Mouse (Mus musculus) MEL (cell line): Measurements from ENCODE around the gene Gtpbp2. TPM values are rescaled to one million over a fixed set of nuclear protein-coding genes. Genes with fewer than 3 reads are reported as not detected.

Experiments
- DNase-seq: peaks from one replicate; pipeline ENCODE4 v3.0.0; 2011; ENCODE audit warnings: low read depth, low spot score
- H3K27ac ChIP-seq: 2 replicates; pipeline ENCODE4 v1.5.1; 2012; ENCODE audit warnings: low read depth, mild to moderate bottlenecking, control low read depth, low read length, moderate library complexity; ENCODE audit not compliant: control insufficient read depth
- H3K27me3 ChIP-seq, 2 experiments: fragments of 150-350 bp in 1 of 2; sonication (generic) in 1 of 2; 2 replicates each; pipeline ENCODE4 v1.6.1; 2012; ENCODE audit warnings: low read length in 2 of 2, mild to moderate bottlenecking in 2 of 2, improper control_type of control experiment in 1 of 2, moderate library complexity in 1 of 2; ENCODE audit not compliant: insufficient read depth in 2 of 2, control insufficient read depth in 1 of 2
- H3K36me3 ChIP-seq, 2 experiments: 2 replicates each; pipeline ENCODE4 v1.6.1; 2012 to 2014; ENCODE audit warnings: low read length in 2 of 2, improper control_type of control experiment in 1 of 2, inconsistent platforms in 1 of 2, mild to moderate bottlenecking in 1 of 2; ENCODE audit not compliant: insufficient read depth in 2 of 2, control insufficient read depth in 1 of 2
- H3K4me1 ChIP-seq, 2 experiments: fragments of 150-350 bp in 1 of 2; sonication (generic) in 1 of 2; 2 replicates each; pipeline ENCODE4 v1.6.1; 2012; ENCODE audit warnings: low read length in 2 of 2, improper control_type of control experiment in 1 of 2, mild to moderate bottlenecking in 1 of 2; ENCODE audit not compliant: insufficient read depth in 2 of 2, control insufficient read depth in 1 of 2
- H3K4me3 ChIP-seq, 2 experiments: fragments of 150-350 bp in 1 of 2; sonication (generic) in 1 of 2; 2 replicates each; pipeline ENCODE4 v1.5.1; 2012; ENCODE audit warnings: low read depth in 2 of 2, low read length in 2 of 2, mild to moderate bottlenecking in 2 of 2, moderate library complexity in 2 of 2, control low read depth in 1 of 2, improper control_type of control experiment in 1 of 2; ENCODE audit not compliant: control insufficient read depth in 1 of 2, insufficient read depth in 1 of 2
- H3K79me2 ChIP-seq: 2 replicates; pipeline ENCODE4 v1.6.1; 2012; ENCODE audit warnings: mild to moderate bottlenecking, low read length, moderate library complexity; ENCODE audit not compliant: control insufficient read depth, poor library complexity, insufficient read depth
- H3K9ac ChIP-seq: 2 replicates; pipeline ENCODE4 v1.6.1; 2012; ENCODE audit warnings: low read depth, mild to moderate bottlenecking, control low read depth, low read length, moderate library complexity; ENCODE audit not compliant: control insufficient read depth, poor library complexity, severe bottlenecking
- H3K9me3 ChIP-seq: fragments of 150-350 bp; sonication (generic); replicated peaks from 2 replicates; pipeline ENCODE4 v1.6.1; 2012; ENCODE audit warnings: mild to moderate bottlenecking, low read length, improper control_type of control experiment, moderate library complexity; ENCODE audit not compliant: insufficient read depth
- BHLHE40 ChIP-seq: IDR thresholded peaks from 2 replicates; pipeline ENCODE4 v1.6.1; 2012; ENCODE audit warnings: low read depth, mild to moderate bottlenecking, inconsistent platforms, low read length, improper control_type of control experiment, borderline replicate concordance
- CHD1 ChIP-seq: IDR thresholded peaks from 2 replicates; pipeline ENCODE4 v1.6.1; 2012; ENCODE audit warnings: low read depth, mild to moderate bottlenecking, inconsistent platforms, low read length, improper control_type of control experiment
- CHD2 ChIP-seq: IDR thresholded peaks from 2 replicates; pipeline ENCODE4 v1.6.1; 2011; ENCODE audit warnings: low read length, improper control_type of control experiment
- CTCF ChIP-seq, 3 experiments: IDR thresholded peaks in 2 of 3; conservative IDR thresholded peaks in 1 of 3; 2 replicates each; pipeline ENCODE4 v1.5.1; 2011 to 2012; ENCODE audit warnings: low read length in 3 of 3, low read depth in 2 of 3, mild to moderate bottlenecking in 2 of 3, improper control_type of control experiment in 1 of 3, inconsistent platforms in 1 of 3, mixed read lengths in 1 of 3, moderate library complexity in 1 of 3; ENCODE audit not compliant: control insufficient read depth in 1 of 3, insufficient read depth in 1 of 3, poor library complexity in 1 of 3, severe bottlenecking in 1 of 3
- E2F4 ChIP-seq: IDR thresholded peaks from 2 replicates; pipeline ENCODE4 v1.6.1; 2011; ENCODE audit warnings: low read depth, low read length, improper control_type of control experiment, borderline replicate concordance
- ELF1 ChIP-seq: IDR thresholded peaks from 2 replicates; pipeline ENCODE4 v1.6.1; 2014; ENCODE audit warnings: low read depth, mild to moderate bottlenecking, inconsistent platforms, low read length, improper control_type of control experiment, moderate library complexity
- EP300 ChIP-seq, 2 experiments: IDR thresholded peaks; 2 replicates each; pipeline ENCODE4 v1.6.1; 2011; ENCODE audit warnings: improper control_type of control experiment in 2 of 2, low read length in 2 of 2, low read depth in 1 of 2, mild to moderate bottlenecking in 1 of 2
- ETS1 ChIP-seq: IDR thresholded peaks from 2 replicates; pipeline ENCODE4 v1.6.1; 2012; ENCODE audit warnings: low read depth, mild to moderate bottlenecking, inconsistent platforms, low read length, improper control_type of control experiment, moderate library complexity
- GABPA ChIP-seq: IDR thresholded peaks from 2 replicates; pipeline ENCODE4 v1.6.1; 2012; ENCODE audit warnings: low read depth, mild to moderate bottlenecking, inconsistent platforms, low read length, improper control_type of control experiment, moderate library complexity
- GATA1 ChIP-seq: IDR thresholded peaks from 2 replicates; pipeline ENCODE4 v1.6.1; 2011; ENCODE audit warnings: low read depth, low read length, improper control_type of control experiment
- HCFC1 ChIP-seq: IDR thresholded peaks from 2 replicates; pipeline ENCODE4 v1.6.1; 2012; ENCODE audit warnings: low read depth, mild to moderate bottlenecking, inconsistent platforms, low read length, improper control_type of control experiment, moderate library complexity
- JUND ChIP-seq: IDR thresholded peaks from 2 replicates; pipeline ENCODE4 v1.6.1; 2011; ENCODE audit warnings: low read depth, mild to moderate bottlenecking, improper control_type of control experiment, low read length
- KAT2A ChIP-seq: conservative IDR thresholded peaks from 2 replicates; pipeline ENCODE4 v1.6.1; 2012; ENCODE audit warnings: low read depth, low read length, improper control_type of control experiment, inconsistent platforms
- MAFK ChIP-seq: IDR thresholded peaks from 2 replicates; pipeline ENCODE4 v1.6.1; 2011; ENCODE audit warnings: low read depth, mild to moderate bottlenecking, low read length, improper control_type of control experiment, borderline replicate concordance
- MAX ChIP-seq: IDR thresholded peaks from 2 replicates; pipeline ENCODE4 v1.6.1; 2011; ENCODE audit warnings: low read length, improper control_type of control experiment
- MAZ ChIP-seq: IDR thresholded peaks from 2 replicates; pipeline ENCODE4 v1.6.1; 2012; ENCODE audit warnings: low read depth, mild to moderate bottlenecking, inconsistent platforms, low read length, improper control_type of control experiment
- MEF2A ChIP-seq: IDR thresholded peaks from 2 replicates; pipeline ENCODE4 v1.6.1; 2014; ENCODE audit warnings: low read depth, mild to moderate bottlenecking, inconsistent platforms, low read length, improper control_type of control experiment; ENCODE audit not compliant: poor library complexity, insufficient replicate concordance, severe bottlenecking; ENCODE audit errors: extremely low read depth
- MXI1 ChIP-seq: IDR thresholded peaks from 2 replicates; pipeline ENCODE4 v1.6.1; 2011; ENCODE audit warnings: mild to moderate bottlenecking, low read depth, low read length, improper control_type of control experiment
- MYB ChIP-seq: IDR thresholded peaks from 2 replicates; pipeline ENCODE4 v1.6.1; 2011; ENCODE audit warnings: mild to moderate bottlenecking, low read depth, low read length, improper control_type of control experiment
- MYC ChIP-seq: IDR thresholded peaks from 2 replicates; pipeline ENCODE4 v1.6.1; 2011; ENCODE audit warnings: low read depth, mild to moderate bottlenecking, low read length, improper control_type of control experiment, moderate library complexity
- NELFE ChIP-seq: IDR thresholded peaks from 2 replicates; pipeline ENCODE4 v1.6.1; 2011; ENCODE audit warnings: low read depth, low read length, improper control_type of control experiment
- NRF1 ChIP-seq: IDR thresholded peaks from 2 replicates; pipeline ENCODE4 v1.6.1; 2014; ENCODE audit warnings: low read depth, mild to moderate bottlenecking, inconsistent platforms, low read length, improper control_type of control experiment, moderate library complexity; ENCODE audit not compliant: poor library complexity, insufficient read depth, severe bottlenecking
- POLR2A ChIP-seq, 2 experiments: IDR thresholded peaks; 2 replicates each; pipeline ENCODE4 v1.6.1; 2011 to 2012; ENCODE audit warnings: low read length in 2 of 2, mild to moderate bottlenecking in 2 of 2, control low read depth in 1 of 2, improper control_type of control experiment in 1 of 2, low read depth in 1 of 2, moderate library complexity in 1 of 2; ENCODE audit not compliant: control insufficient read depth in 1 of 2, insufficient read depth in 1 of 2, poor library complexity in 1 of 2
- POLR2AphosphoS2 ChIP-seq: IDR thresholded peaks from 2 replicates; pipeline ENCODE4 v1.6.1; 2011; ENCODE audit warnings: low read length, improper control_type of control experiment
- POLR2AphosphoS5 ChIP-seq: IDR thresholded peaks from 2 replicates; pipeline ENCODE4 v1.6.1; 2012; ENCODE audit warnings: low read depth, borderline replicate concordance, mild to moderate bottlenecking, inconsistent platforms, low read length, moderate library complexity, mixed read lengths
- RAD21 ChIP-seq: IDR thresholded peaks from 2 replicates; pipeline ENCODE4 v1.6.1; 2011; ENCODE audit warnings: mild to moderate bottlenecking, low read depth, low read length, improper control_type of control experiment
- RCOR1 ChIP-seq: IDR thresholded peaks from 2 replicates; pipeline ENCODE4 v1.6.1; 2012; ENCODE audit warnings: low read depth, mild to moderate bottlenecking, inconsistent platforms, low read length, improper control_type of control experiment
- SMC3 ChIP-seq: IDR thresholded peaks from 2 replicates; pipeline ENCODE4 v1.6.1; 2011; ENCODE audit warnings: low read depth, low read length, improper control_type of control experiment
- TAL1 ChIP-seq: IDR thresholded peaks from 2 replicates; pipeline ENCODE4 v1.6.1; 2012; ENCODE audit warnings: mild to moderate bottlenecking, inconsistent platforms, low read length, moderate library complexity, mixed read lengths
- TBP ChIP-seq: IDR thresholded peaks from 2 replicates; pipeline ENCODE4 v1.8.0; 2011; ENCODE audit warnings: low read depth, low read length, improper control_type of control experiment
- TCF12 ChIP-seq: IDR thresholded peaks from 2 replicates; pipeline ENCODE4 v1.6.1; 2014; ENCODE audit warnings: low read depth, mild to moderate bottlenecking, inconsistent platforms, low read length, improper control_type of control experiment, moderate library complexity
- UBTF ChIP-seq: IDR thresholded peaks from 2 replicates; pipeline ENCODE4 v1.6.1; 2012; ENCODE audit warnings: low read depth, mild to moderate bottlenecking, inconsistent platforms, low read length, improper control_type of control experiment, moderate library complexity, borderline replicate concordance; ENCODE audit not compliant: insufficient read depth
- USF1 ChIP-seq: IDR thresholded peaks from 2 replicates; pipeline ENCODE4 v1.6.1; 2014; ENCODE audit warnings: low read depth, mild to moderate bottlenecking, inconsistent platforms, low read length, improper control_type of control experiment, moderate library complexity
- USF2 ChIP-seq, 2 experiments: IDR thresholded peaks; 2 replicates each; pipeline ENCODE4 v1.6.1; 2011 to 2012; ENCODE audit warnings: improper control_type of control experiment in 2 of 2, low read length in 2 of 2, borderline replicate concordance in 1 of 2, inconsistent platforms in 1 of 2, low read depth in 1 of 2, mild to moderate bottlenecking in 1 of 2; ENCODE audit not compliant: insufficient read depth in 1 of 2
- ZC3H11A ChIP-seq: IDR thresholded peaks from 2 replicates; pipeline ENCODE4 v1.6.1; 2012; ENCODE audit warnings: low read depth, mild to moderate bottlenecking, inconsistent platforms, low read length, improper control_type of control experiment
- ZKSCAN1 ChIP-seq: IDR thresholded peaks from 2 replicates; pipeline ENCODE4 v1.6.1; 2012; ENCODE audit warnings: low read depth, mild to moderate bottlenecking, inconsistent platforms, low read length, improper control_type of control experiment, moderate library complexity
- ZMIZ1 ChIP-seq: IDR thresholded peaks from 2 replicates; pipeline ENCODE4 v1.6.1; 2012; ENCODE audit warnings: low read depth, mild to moderate bottlenecking, inconsistent platforms, low read length, improper control_type of control experiment, moderate library complexity
- ZNF384 ChIP-seq: IDR thresholded peaks from 2 replicates; pipeline ENCODE4 v1.6.1; 2012; ENCODE audit warnings: low read depth, mild to moderate bottlenecking, inconsistent platforms, low read length, improper control_type of control experiment
- polyA plus RNA-seq, 2 experiments: library from polyadenylated mRNA; stranded (reverse) in 1 of 2; unstranded in 1 of 2; fragments of >175 nt in 1 of 2; fragments of >200 nt in 1 of 2; gene quantifications; 2 replicates each; pipeline versions ENCODE4 v1.2.1 to v1.2.4; 2012; ENCODE audit warnings: low replicate concordance in 2 of 2, low read depth in 1 of 2; ENCODE audit not compliant: insufficient read length in 2 of 2, insufficient read depth in 1 of 2, missing spikeins in 1 of 2
- total RNA-seq: library from RNA; depleted of rRNA; stranded (reverse); fragments of 300-350 nt; gene quantifications from 2 replicates; pipeline ENCODE4 v1.2.3, GENCODE M21; 2012

Gtpbp2 gene
- total and polyA plus RNA-seq, 3 experiments = 18.1 to 46.7 TPM; not detected in 1

DNA sequence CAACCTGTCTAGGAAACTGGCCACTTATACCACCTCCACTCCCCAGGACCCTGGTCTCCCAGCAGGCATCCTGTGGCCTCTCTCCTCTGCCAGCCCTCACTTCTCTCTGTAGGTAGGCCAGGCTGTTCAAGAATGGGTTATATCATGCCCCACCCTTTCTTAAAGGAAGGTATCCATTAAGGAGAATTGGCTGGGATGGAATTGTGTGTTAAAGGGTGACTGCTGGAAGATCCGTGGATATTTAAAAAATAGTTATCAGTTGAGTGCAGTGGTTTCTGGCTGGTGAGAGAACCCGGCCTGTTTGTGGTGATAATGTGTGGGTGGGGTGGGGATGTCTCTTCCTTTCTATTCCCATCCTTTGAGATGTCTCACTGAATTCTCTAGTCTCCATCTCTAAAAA, 1.6 kb upstream of the Gtpbp2 start:
- H3K9me3 ChIP-seq = no peaks in the 10 kb centered on the region
- H3K9ac ChIP-seq = peak overlapping the region; percentile 10; the same call in 1 of the 2 replicates
- H3K4me1 ChIP-seq = peaks cover 18 to 43% of the 10 kb centered on the region in 2 experiments; a peak in 3 of 4 replicates
- DNase-seq = peak; percentile 75
- peaks cover 0 to 27% of the 10 kb centered on the region in 2 experiments; a peak in 2 of 4 replicates for H3K36me3 ChIP-seq
- peaks cover 9% of the 10 kb centered on the region for H3K79me2 ChIP-seq
- no peaks in the 10 kb centered on the region for H3K27me3 ChIP-seq
- peak overlapping the region in 1 of 2 experiments; percentile 70; a peak in 2 of 4 replicates for H3K4me3 ChIP-seq
- H3K27ac ChIP-seq = peak overlapping the region; percentile 88
- TF ChIP-seq POLR2A (IDR thresholded peaks at IDR 0.05; ENCODE audit: control insufficient read depth in 1 of 2, insufficient read depth in 1 of 2, low read depth in 1 of 2, low read length in 2 of 2, poor library complexity in 1 of 2) (no peak), CTCF (IDR thresholded peaks at IDR 0.05 in 2 of 3, conservative IDR thresholded peaks at IDR 0.05 in 1 of 3; ENCODE audit: control insufficient read depth in 1 of 3, insufficient read depth in 1 of 3, low read depth in 2 of 3, low read length in 3 of 3, poor library complexity in 1 of 3, severe bottlenecking in 1 of 3) (no peak), MAFK (no peak), POLR2AphosphoS5 (no peak), NELFE (no peak), ETS1 (peak; percentile 83), MYB (no peak), GATA1 (peak; percentile 94), CHD1 (no peak), E2F4 (no peak), ELF1 (no peak), MAZ (no peak), MYC (no peak), ZC3H11A (no peak), NRF1 (no peak), UBTF (no peak), USF1 (no peak), RAD21 (no peak), SMC3 (no peak), JUND (no peak), RCOR1 (peak; percentile 72), BHLHE40 (peak; percentile 34; the same call in 1 of the 2 replicates), TAL1 (peak; percentile 96), CHD2 (no peak), TBP (no peak), USF2 (IDR thresholded peaks at IDR 0.05; ENCODE audit: borderline replicate concordance in 1 of 2, insufficient read depth in 1 of 2, low read depth in 1 of 2, low read length in 2 of 2) (no peak), ZNF384 (0 out of 2 replicates have a peak, but pooled peaks have one; percentile 28), TCF12 (peak; percentile 97), ZMIZ1 (no peak), GABPA (no peak), POLR2AphosphoS2 (no peak), HCFC1 (no peak), ZKSCAN1 (no peak), MEF2A (no peak), MAX (no peak), EP300 (IDR thresholded peaks at IDR 0.05; ENCODE audit: low read depth in 1 of 2, low read length in 2 of 2) (peak; percentile 92), MXI1 (0 out of 2 replicates have a peak, but pooled peaks have one; percentile 29), KAT2A (no peak)
